Mouse (Mus musculus): ENCODE data around the gene Catsperd.
"Not testable (repeated sequence)": the region's sequence is repeated elsewhere in the genome, so short reads cannot be mapped to it uniquely, and the experiment has no call there.

The Catsperd gene

DNA sequence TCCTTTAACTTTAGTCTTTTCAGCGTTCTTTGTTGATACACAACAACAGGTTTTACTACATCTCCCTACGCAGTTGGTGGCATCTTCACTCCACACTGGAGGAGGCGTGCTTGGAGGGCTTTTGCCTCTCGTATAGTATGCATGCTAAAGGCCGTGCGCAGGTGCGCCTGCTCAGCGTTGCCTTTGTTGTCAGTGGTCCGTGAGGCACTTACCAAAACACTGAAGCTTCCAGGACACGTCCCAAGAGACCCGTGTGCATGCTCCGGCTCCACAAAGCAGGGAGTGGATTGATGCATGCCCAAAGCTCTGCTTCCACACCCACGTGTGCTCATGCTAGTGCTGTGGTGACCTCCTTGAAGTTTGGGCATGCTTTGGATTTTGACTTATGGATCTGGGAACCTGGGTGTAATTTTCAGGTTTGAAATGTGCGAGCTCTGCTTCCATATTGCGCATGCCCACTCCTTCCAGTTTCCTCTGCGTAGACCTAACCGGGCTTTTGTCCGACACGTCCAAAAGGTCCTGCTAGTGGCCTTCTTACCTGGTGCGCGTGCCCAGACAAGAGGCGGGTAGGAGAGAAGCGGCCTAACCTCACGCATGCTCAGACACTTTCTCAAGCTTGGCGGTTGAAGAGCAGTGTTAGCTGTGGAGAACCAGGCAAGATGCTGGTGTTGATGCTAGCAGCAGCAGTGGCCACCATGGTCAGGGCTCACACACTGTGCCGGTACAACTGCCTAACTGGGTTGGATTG, at the start of gene Catsperd:
Catsperd (plus strand) TSS at position 614 of the 748 bp plus-strand sequence.
- peak; percentile 56 for DNase-seq (ENCODE audit: low spot score)

GRCm38 (mm10) chr17:56583071-56583470, 44.9 kb upstream of the Catsperd start:
- no peak for DNase-seq (ENCODE audit: low spot score)

- DNase-seq (ENCODE audit: low spot score), result no peak
These were observed 44.2 kb upstream of the Catsperd start for GRCm38 (mm10) chr17:56583611-56584256.

DNA sequence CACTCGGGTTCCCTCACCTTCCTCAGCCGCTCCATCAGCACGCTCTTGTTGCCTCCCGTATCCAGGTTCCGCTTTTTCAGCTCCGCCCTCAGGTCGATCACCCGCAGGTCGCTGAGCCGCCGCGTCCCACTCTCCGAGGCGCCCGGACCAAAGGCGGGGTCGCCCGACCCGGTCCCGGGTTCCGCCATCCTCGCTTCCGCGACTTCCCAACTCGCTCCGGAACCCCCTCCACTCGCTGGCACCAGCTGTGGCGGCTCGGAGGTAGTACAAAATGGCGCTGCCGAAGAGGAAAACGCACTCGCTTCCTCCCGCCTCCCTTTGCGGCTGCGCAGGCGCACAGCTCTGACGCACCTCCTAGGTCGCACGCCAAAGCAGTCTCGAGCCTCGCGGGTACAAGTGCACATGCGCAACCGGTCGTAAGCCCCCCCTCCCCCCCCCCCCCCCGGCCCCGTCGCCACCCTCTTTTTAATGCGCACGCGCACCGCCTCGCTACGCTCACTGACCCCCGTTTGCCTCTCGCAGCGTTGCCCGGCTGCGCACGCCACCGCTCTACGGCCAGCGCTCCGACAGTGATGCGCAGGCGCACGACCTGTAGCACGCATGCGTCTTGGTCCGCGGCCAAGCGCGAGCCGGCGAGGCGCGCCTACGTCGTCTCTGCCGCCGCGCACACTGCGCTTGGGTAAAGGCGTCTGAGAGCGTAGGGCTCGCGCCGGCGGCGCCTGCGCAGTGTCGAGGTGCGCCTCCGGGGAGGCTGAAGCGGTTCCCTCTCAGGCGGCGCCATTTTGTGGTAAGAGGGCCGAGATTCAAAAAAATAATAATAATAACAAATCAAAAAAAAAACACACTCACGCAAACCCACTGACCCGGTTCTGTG, 43.4 kb upstream of the Catsperd start, which contains the start of the genes Safb2 and Safb:
Safb2 (minus strand) TSS at position 329 of the 874 bp plus-strand sequence.
Safb (plus strand) TSS at position 569 of the 874 bp plus-strand sequence.
- peak; percentile 99 for DNase-seq (ENCODE audit: low spot score)

- peak; percentile 36 for DNase-seq (ENCODE audit: low spot score)
These were observed 42.6 kb upstream of the Catsperd start for GRCm38 (mm10) chr17:56585171-56585821.

- DNase-seq (ENCODE audit: low spot score), result no peak
These were observed 40.2 kb upstream of the Catsperd start for GRCm38 (mm10) chr17:56587773-56588172.

DNA sequence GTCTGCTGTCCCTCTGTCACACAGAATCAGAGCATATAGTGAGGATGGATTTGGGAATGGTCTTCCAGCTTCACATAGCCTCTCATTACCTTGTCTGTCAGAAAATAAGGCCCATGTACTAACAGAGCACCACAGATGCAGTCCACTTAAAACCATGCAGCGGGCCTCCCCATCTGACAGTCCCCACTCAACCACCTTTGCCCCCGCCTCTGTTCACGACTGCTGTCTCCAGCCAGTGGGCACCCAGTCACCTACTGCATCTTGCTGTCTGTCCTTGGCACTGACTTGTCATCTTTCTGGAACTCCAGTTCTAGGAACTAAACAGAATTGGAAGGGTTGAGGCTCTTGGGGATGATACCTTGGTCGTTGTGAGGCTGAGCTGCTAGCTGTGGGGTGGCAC, 39.0 kb upstream of the Catsperd start:
- DNase-seq (ENCODE audit: low spot score), result no peak

DNA sequence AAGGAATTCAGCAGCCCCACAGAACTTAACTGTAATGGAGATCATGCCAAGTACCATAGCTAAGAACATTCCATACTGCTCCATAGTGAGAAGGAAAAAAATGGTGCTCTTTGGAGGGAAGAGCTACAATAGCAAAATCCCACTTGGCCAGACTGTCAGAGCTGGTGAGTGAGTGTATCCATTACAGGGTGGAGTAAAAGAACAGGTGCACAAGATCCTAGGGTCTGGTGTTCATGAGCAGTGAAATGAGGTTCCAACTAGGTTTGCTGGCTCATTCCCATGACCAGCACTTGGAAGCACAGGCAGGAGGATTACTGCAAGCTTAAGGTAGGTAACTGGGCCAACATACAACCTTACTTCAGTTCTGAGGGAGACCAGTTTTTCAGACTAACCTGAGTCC, 35.4 kb upstream of the Catsperd start:
- DNase-seq (ENCODE audit: low spot score), result no peak

GRCm38 (mm10) chr17:56593527-56594271, 34.2 kb upstream of the Catsperd start:
- no peak for DNase-seq (ENCODE audit: low spot score)

DNA sequence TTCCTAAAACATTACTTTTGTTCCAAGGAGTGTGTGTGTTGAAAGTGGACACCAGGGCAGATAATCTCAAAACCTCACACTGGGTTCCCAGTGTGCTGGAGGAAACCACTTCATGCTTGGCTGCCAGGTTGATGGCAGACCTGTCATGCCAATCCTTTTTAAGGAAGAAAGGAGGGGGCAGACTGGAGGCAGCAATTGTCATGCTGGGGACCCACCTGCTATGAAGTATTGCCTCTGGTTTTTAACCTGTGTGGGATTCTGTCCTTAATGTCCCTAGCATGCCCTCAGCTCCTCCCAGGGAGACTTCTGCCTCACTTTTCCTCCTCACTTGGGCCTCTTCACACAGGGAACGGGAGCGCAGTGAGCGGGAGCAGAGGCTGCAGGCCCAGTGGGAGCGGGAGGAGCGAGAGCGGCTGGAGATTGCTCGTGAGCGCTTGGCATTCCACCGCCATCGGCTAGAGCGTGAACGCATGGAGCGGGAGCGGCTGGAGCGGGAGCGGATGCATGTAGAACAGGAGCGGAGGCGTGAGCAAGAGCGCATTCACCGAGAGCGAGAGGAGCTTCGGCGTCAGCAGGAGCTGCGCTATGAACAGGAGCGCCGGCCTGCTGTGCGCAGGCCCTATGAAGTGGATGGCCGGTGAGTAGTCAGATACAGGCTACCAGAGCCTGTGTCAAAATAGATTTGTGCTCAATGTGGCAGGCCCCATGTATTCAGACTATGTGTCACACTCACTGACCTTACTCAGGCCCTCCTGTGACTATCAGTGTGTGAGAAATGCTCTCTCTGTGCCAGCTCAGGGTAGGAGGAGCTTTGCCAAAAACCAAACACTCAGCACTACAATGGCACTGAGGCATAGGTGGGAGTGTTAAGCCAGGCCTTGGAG, 24.5 kb upstream of the Catsperd start:
- DNase-seq (ENCODE audit: low spot score), result no peak

DNA sequence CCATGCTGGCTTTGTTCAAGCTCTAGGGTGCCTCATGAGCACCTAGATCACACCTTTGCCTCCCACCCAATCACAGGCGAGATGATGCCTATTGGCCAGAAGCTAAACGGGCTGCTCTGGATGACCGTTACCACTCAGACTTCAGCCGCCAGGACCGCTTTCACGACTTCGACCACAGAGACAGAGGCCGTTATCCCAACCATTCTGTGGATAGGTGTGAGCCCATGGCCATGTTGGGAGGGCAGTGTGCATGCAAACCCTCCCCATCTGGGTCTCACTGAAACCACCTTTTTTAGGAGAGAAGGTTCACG, 23.9 kb upstream of the Catsperd start:
- DNase-seq (ENCODE audit: low spot score), result no peak

DNA sequence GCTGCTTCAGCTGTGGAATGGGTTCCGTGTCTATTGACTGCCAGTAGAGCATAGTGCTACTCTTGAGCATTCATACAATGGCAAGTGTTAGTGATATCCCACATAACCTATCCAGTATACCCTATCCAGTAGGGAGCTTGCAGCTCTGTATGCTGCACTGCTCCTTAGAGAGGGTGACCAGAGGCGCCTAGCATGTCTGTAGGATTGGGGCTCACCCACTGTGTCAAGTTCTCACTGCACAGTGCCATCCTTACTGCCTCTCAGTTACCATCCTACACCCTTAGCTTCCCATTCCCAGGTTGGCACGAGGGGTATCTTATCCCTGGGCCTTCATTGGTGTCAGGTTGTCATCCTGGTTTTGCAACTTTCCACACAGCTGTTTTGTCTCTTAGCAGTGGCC, 23.5 kb upstream of the Catsperd start:
- no peak for DNase-seq (ENCODE audit: low spot score)

DNA sequence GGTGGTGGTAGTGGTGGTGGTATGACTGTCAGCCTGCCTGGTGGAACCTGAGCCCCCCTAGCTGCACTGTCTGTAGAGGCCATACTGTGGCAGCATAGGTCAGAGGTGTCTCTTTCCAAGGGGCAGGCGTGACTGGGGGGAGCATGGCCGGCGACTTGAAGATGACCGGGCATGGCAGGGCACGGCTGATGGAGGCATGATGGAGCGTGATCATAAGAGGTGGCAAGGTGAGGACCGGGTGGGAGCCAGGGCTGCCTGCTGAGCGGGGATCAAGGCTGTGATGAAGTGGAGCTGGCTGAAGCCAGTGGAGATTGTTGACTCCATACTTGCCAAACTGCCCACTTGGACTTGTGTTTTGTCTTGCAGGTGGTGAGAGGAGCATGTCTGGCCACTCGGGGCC, 22.5 kb upstream of the Catsperd start:
- DNase-seq (ENCODE audit: low spot score), result no peak

DNA sequence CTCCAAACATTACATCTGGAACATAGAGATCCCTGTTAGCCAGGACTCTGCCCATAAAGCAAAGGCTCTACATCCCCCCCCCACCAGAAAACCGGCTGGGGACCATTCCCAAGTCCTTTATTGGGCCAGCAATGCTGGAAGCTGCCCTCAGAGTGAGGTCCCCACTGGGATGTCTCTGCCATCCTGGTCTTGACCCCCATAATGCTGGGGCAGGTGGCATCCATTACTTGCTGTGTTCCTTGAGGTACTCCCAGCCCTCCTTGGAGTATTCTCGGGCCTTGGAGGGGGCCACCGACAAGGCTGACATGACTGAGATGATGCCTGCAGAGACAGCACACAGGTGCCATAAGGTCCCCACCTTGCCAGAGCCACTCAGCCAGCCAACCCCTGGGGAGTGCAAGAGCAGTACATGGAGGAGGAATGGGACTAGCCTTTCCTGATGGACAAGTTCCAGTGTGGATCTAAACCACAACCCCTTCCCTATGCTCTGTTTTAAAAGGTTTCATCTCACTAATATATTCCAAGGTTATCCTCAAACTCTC, 20.4 kb upstream of the Catsperd start:
- no peak for DNase-seq (ENCODE audit: low spot score)

GRCm38 (mm10) chr17:56608699-56609098, 19.2 kb upstream of the Catsperd start:
- DNase-seq (ENCODE audit: low spot score), result no peak

GRCm38 (mm10) chr17:56609452-56610171, 18.3 kb upstream of the Catsperd start, which contains the start of gene 2410015M20Rik:
TSS of gene 2410015M20Rik (minus strand) at chr17:56609771.
- peak; percentile 96 for DNase-seq (ENCODE audit: low spot score)

DNA sequence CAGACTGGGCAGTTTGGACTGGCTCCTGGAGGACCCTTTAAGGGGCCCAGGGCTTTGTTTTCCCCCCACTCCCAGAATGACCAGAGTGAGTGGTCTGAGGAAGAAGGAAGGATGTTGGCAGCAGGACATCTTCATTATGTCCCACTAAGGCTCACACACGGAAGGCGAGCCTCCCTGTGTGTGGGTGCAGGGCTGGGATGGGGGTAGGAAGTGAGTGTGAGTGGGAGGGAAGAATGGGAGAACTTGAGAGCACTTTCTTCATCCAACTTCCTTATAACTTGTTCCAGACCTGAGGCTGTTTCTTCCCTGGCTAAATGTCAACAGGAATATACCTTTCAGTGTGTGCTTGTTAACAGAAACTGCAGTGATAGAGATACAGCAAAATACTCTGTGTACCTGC, 16.6 kb upstream of the Catsperd start:
- DNase-seq (ENCODE audit: low spot score), result no peak

DNA sequence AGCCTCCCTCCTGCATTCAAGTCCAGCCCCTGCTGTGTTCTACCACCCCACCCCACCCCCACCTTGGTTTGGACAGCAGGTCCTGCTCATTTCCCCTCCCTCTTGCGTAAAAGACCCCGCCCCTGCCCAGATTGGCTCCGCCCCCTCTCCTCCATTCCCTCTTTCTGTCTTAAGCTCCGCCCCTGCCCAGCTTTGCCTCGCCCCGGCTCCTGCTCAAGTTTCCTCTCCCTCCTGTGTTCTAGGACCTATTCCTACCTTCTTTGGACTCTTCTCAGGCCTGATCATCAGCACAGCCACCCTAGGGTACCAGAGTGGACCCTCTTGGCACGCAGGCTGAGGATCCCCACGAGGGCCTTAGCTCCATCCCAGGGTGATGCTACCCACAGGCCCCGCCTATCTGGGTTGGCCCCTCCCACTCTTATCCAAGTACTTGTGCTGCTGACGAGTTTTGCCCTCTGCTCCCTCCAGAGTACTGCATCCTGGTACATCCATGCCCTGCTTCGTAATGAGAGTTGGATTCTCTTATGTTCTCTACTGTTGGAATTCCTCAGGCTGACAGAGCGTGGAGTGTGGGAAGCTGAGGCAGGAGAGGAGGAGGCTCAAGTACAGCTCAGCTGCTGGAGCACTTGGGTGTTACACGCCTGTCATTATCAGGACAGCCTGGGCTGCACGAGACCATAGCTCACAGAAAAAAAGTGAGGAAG, 15.9 kb upstream of the Catsperd start:
- peak; percentile 73 for DNase-seq (ENCODE audit: low spot score)

- DNase-seq (ENCODE audit: low spot score), result not testable (repeated sequence)
These were observed 15.4 kb upstream of the Catsperd start for GRCm38 (mm10) chr17:56612565-56612939.

Measured in yolk sac, embryonic 10.5 days (tissue).